Mouse (Mus musculus): ENCODE results near the gene Paqr3. TPM values are rescaled to one million over a fixed set of nuclear protein-coding genes. Genes with fewer than 3 reads are reported as not detected.

The Paqr3 gene
- polyA plus RNA-seq, 1 experiment from 2014 or later: 20.9 TPM

- H3K4me3 ChIP-seq: no peak overlapping the region
- peaks cover 11% of the 10 kb centered on the region for H3K36me3 ChIP-seq
- H3K4me1 ChIP-seq (replicated peaks): peaks cover 5% of the 10 kb centered on the region
- no peak overlapping the region for H3K27ac ChIP-seq
- 85% methylated on average over 5 of the region's 5 CpGs for WGBS
- H3K9me3 ChIP-seq: no peaks in the 10 kb centered on the region
- no peak for ATAC-seq (ENCODE audit: low FRiP score)
- no peak overlapping the region for H3K9ac ChIP-seq
- H3K27me3 ChIP-seq: no peaks in the 10 kb centered on the region
- H3K4me2 ChIP-seq: no peak overlapping the region
These were observed 32.8 kb downstream of the Paqr3 start for GRCm38 (mm10) chr5:97078641-97079040.

- no peak for ATAC-seq (ENCODE audit: low FRiP score)
- 56% methylated on average over 7 of the region's 7 CpGs for WGBS
- Histone ChIP-seq H3K4me1 (replicated peaks) (peaks cover 5% of the 10 kb centered on the region), H3K9me3 (no peaks in the 10 kb centered on the region), H3K27ac (no peak overlapping the region), H3K4me3 (no peak overlapping the region), H3K36me3 (peaks cover under 1% of the 10 kb centered on the region), H3K9ac (no peak overlapping the region), H3K27me3 (no peaks in the 10 kb centered on the region), H3K4me2 (no peak overlapping the region)
These were observed 33.7 kb downstream of the Paqr3 start for GRCm38 (mm10) chr5:97077676-97078075.

- Histone ChIP-seq H3K27me3 (no peaks in the 10 kb centered on the region), H3K4me3 (no peak overlapping the region), H3K27ac (no peak overlapping the region), H3K9ac (no peak overlapping the region), H3K4me2 (no peak overlapping the region), H3K36me3 (no peaks in the 10 kb centered on the region), H3K4me1 (replicated peaks) (peaks cover 5% of the 10 kb centered on the region), H3K9me3 (no peaks in the 10 kb centered on the region)
- ATAC-seq (ENCODE audit: low FRiP score): no peak
- WGBS: 94% methylated on average over 5 of the region's 5 CpGs
These were observed 35.2 kb downstream of the Paqr3 start for GRCm38 (mm10) chr5:97076167-97076566.

- no peak overlapping the region for H3K9ac ChIP-seq
- H3K27me3 ChIP-seq: no peaks in the 10 kb centered on the region
- no peak overlapping the region for H3K4me2 ChIP-seq
- H3K27ac ChIP-seq: no peak overlapping the region
- 93% methylated on average over 11 of the region's 11 CpGs for WGBS
- no peak for ATAC-seq (ENCODE audit: low FRiP score)
- peaks cover 5% of the 10 kb centered on the region for H3K4me1 ChIP-seq (replicated peaks)
- no peaks in the 10 kb centered on the region for H3K9me3 ChIP-seq
- no peak overlapping the region for H3K4me3 ChIP-seq
- peaks cover 1% of the 10 kb centered on the region for H3K36me3 ChIP-seq
These were observed 35.8 kb downstream of the Paqr3 start for GRCm38 (mm10) chr5:97075476-97076151.

- Histone ChIP-seq H3K9ac (no peak overlapping the region), H3K4me2 (no peak overlapping the region), H3K27me3 (no peaks in the 10 kb centered on the region), H3K9me3 (no peaks in the 10 kb centered on the region), H3K27ac (no peak overlapping the region), H3K36me3 (peaks cover 56% of the 10 kb centered on the region), H3K4me1 (replicated peaks) (no peaks in the 10 kb centered on the region), H3K4me3 (no peak overlapping the region)
- 95% methylated on average over 4 of the region's 4 CpGs for WGBS
- ATAC-seq (ENCODE audit: low FRiP score): no peak
These were observed 45.6 kb downstream of the Paqr3 start for GRCm38 (mm10) chr5:97065746-97066145.

- 88% methylated on average over 1 of the region's 1 CpGs for whole genome bisulfite sequencing
- H3K9ac ChIP-seq: no peak overlapping the region
- no peak overlapping the region for H3K4me2 ChIP-seq
- H3K4me3 ChIP-seq: no peak overlapping the region
- no peaks in the 10 kb centered on the region for H3K4me1 ChIP-seq (replicated peaks)
- no peaks in the 10 kb centered on the region for H3K27me3 ChIP-seq
- no peak for ATAC-seq (ENCODE audit: low FRiP score)
- peaks cover 48% of the 10 kb centered on the region for H3K36me3 ChIP-seq
- no peaks in the 10 kb centered on the region for H3K9me3 ChIP-seq
- no peak overlapping the region for H3K27ac ChIP-seq
These were observed 49.4 kb downstream of the Paqr3 start for GRCm38 (mm10) chr5:97062041-97062440.

GRCm38 (mm10) chr5:97060864-97061263, 50.5 kb downstream of the Paqr3 start:
- Histone ChIP-seq H3K4me3 (no peak overlapping the region), H3K9me3 (no peaks in the 10 kb centered on the region), H3K4me1 (replicated peaks) (no peaks in the 10 kb centered on the region), H3K36me3 (peaks cover 39% of the 10 kb centered on the region), H3K27ac (no peak overlapping the region), H3K4me2 (no peak overlapping the region), H3K27me3 (no peaks in the 10 kb centered on the region), H3K9ac (no peak overlapping the region)
- ATAC-seq (ENCODE audit: low FRiP score): no peak
- 58% methylated on average over 3 of the region's 3 CpGs for WGBS

GRCm38 (mm10) chr5:97056791-97057450, 54.5 kb downstream of the Paqr3 start:
- no peak overlapping the region for H3K4me3 ChIP-seq
- no peaks in the 10 kb centered on the region for H3K9me3 ChIP-seq
- H3K27me3 ChIP-seq: no peaks in the 10 kb centered on the region
- H3K27ac ChIP-seq: no peak overlapping the region
- peaks cover 22% of the 10 kb centered on the region for H3K36me3 ChIP-seq
- H3K9ac ChIP-seq: no peak overlapping the region
- no peak overlapping the region for H3K4me2 ChIP-seq
- no peak for ATAC-seq (ENCODE audit: low FRiP score)
- 89% methylated on average over 12 of the region's 12 CpGs for WGBS
- no peaks in the 10 kb centered on the region for H3K4me1 ChIP-seq (replicated peaks)

GRCm38 (mm10) chr5:97056359-97056758, 55.0 kb downstream of the Paqr3 start:
- Histone ChIP-seq H3K36me3 (peaks cover 21% of the 10 kb centered on the region), H3K27ac (no peak overlapping the region), H3K4me2 (no peak overlapping the region), H3K4me1 (replicated peaks) (no peaks in the 10 kb centered on the region), H3K9ac (no peak overlapping the region), H3K4me3 (no peak overlapping the region), H3K9me3 (no peaks in the 10 kb centered on the region), H3K27me3 (no peaks in the 10 kb centered on the region)
- 87% methylated on average over 3 of the region's 3 CpGs for WGBS
- no peak for ATAC-seq (ENCODE audit: low FRiP score)

- peaks cover 21% of the 10 kb centered on the region for H3K36me3 ChIP-seq
- H3K9ac ChIP-seq: no peak overlapping the region
- no peak overlapping the region for H3K27ac ChIP-seq
- no peaks in the 10 kb centered on the region for H3K9me3 ChIP-seq
- no peak overlapping the region for H3K4me2 ChIP-seq
- 9% methylated on average over 1 of the region's 1 CpGs for WGBS
- H3K4me3 ChIP-seq: no peak overlapping the region
- ATAC-seq (ENCODE audit: low FRiP score): no peak
- H3K27me3 ChIP-seq: no peaks in the 10 kb centered on the region
- no peaks in the 10 kb centered on the region for H3K4me1 ChIP-seq (replicated peaks)
These were observed 55.8 kb downstream of the Paqr3 start for GRCm38 (mm10) chr5:97055511-97056068.

GRCm38 (mm10) chr5:97054801-97055200, 56.6 kb downstream of the Paqr3 start:
- H3K4me1 ChIP-seq (replicated peaks): no peaks in the 10 kb centered on the region
- no peaks in the 10 kb centered on the region for H3K9me3 ChIP-seq
- no peak for ATAC-seq (ENCODE audit: low FRiP score)
- H3K4me2 ChIP-seq: no peak overlapping the region
- no peak overlapping the region for H3K27ac ChIP-seq
- no peaks in the 10 kb centered on the region for H3K27me3 ChIP-seq
- peaks cover 21% of the 10 kb centered on the region for H3K36me3 ChIP-seq
- no peak overlapping the region for H3K9ac ChIP-seq
- WGBS: 80% methylated on average over 10 of the region's 10 CpGs
- H3K4me3 ChIP-seq: no peak overlapping the region

GRCm38 (mm10) chr5:97054166-97054565, 57.2 kb downstream of the Paqr3 start:
- Histone ChIP-seq H3K27ac (no peak overlapping the region), H3K9me3 (no peaks in the 10 kb centered on the region), H3K4me1 (replicated peaks) (no peaks in the 10 kb centered on the region), H3K4me2 (no peak overlapping the region), H3K27me3 (no peaks in the 10 kb centered on the region), H3K9ac (no peak overlapping the region), H3K4me3 (no peak overlapping the region), H3K36me3 (peaks cover 21% of the 10 kb centered on the region)
- WGBS: 90% methylated on average over 5 of the region's 5 CpGs
- ATAC-seq (ENCODE audit: low FRiP score): no peak

GRCm38 (mm10) chr5:97048905-97049304, 62.5 kb downstream of the Paqr3 start:
- Histone ChIP-seq H3K36me3 (peaks cover 8% of the 10 kb centered on the region), H3K27ac (no peak overlapping the region), H3K4me2 (no peak overlapping the region), H3K4me1 (replicated peaks) (no peaks in the 10 kb centered on the region), H3K9me3 (no peaks in the 10 kb centered on the region), H3K9ac (no peak overlapping the region), H3K27me3 (no peaks in the 10 kb centered on the region), H3K4me3 (no peak overlapping the region)
- no peak for ATAC-seq (ENCODE audit: low FRiP score)
- WGBS: 94% methylated on average over 5 of the region's 5 CpGs

Measured in hindbrain, embryonic 13.5 days (tissue).